Mouse (Mus musculus) v-Abl transformed pro-B cells (cell line): ENCODE results near the gene Bahcc1.

Experiments
- in situ Hi-C, 2 experiments: fragments of 400-800 bp; cut with MboI; formaldehyde crosslinking; loops; one replicate each; pipeline ENCODE4 v1.15.1; 2025; ENCODE audit not compliant: unreplicated experiment in 2 of 2

Gene Bahcc1

GRCm38 (mm10) chr11:120308441-120309320 lies 75.9 kb downstream of the Bahcc1 start:
- in situ Hi-C loops: loop anchor here (5.0 to 10.0 kb wide), 3 partner anchors 196 to 294 kb away; no protein-coding TSS in a partner anchor

- in situ Hi-C loops: no loop called here
These were observed 78.1 kb downstream of the Bahcc1 start for GRCm38 (mm10) chr11:120310813-120311312.

DNA sequence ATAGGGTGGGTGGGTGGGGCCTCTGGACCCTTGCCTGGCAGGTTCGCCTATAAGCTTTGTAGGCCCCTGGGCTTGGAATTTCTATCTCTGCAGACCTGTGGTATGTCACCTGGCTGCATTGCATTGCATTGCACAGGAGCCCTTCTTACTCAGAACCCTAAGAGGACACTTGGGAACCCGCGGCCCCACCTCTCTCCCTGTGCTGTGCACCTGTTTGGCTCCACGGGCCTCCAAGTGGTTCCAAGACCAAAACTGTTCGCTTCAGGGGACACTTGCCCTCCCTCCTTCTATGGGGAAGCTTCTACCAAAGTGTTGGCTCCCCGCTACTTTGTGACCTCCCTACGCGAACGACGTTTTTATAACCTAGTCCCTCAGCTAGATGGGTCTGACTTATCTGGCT lies 78.8 kb downstream of the Bahcc1 start:
- in situ Hi-C loops: no loop called here

- in situ Hi-C loops: no loop called here
These were observed 79.3 kb downstream of the Bahcc1 start for GRCm38 (mm10) chr11:120312069-120312468.

- in situ Hi-C loops: no loop called here
These were observed 81.3 kb downstream of the Bahcc1 start for GRCm38 (mm10) chr11:120313906-120314685.

- in situ Hi-C loops: no loop called here
These were observed 82.1 kb downstream of the Bahcc1 start for GRCm38 (mm10) chr11:120314721-120315415.

DNA sequence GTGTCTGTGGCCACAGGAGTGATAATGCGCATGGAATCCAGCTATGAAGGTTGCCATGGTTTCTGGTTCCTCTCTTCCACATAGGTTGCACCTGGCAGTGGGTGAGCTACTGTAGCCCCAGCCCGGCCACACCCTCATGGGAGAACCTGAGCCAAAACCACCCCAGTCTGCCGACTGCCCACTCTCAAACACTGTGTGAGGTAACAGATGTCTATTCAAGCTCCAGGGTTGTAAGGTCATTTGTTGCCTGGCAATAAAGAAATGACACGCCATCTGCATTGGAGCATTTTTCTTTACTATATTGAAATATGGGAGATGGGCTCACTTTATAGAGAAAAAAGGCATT lies 82.6 kb downstream of the Bahcc1 start:
- in situ Hi-C loops: no loop called here

DNA sequence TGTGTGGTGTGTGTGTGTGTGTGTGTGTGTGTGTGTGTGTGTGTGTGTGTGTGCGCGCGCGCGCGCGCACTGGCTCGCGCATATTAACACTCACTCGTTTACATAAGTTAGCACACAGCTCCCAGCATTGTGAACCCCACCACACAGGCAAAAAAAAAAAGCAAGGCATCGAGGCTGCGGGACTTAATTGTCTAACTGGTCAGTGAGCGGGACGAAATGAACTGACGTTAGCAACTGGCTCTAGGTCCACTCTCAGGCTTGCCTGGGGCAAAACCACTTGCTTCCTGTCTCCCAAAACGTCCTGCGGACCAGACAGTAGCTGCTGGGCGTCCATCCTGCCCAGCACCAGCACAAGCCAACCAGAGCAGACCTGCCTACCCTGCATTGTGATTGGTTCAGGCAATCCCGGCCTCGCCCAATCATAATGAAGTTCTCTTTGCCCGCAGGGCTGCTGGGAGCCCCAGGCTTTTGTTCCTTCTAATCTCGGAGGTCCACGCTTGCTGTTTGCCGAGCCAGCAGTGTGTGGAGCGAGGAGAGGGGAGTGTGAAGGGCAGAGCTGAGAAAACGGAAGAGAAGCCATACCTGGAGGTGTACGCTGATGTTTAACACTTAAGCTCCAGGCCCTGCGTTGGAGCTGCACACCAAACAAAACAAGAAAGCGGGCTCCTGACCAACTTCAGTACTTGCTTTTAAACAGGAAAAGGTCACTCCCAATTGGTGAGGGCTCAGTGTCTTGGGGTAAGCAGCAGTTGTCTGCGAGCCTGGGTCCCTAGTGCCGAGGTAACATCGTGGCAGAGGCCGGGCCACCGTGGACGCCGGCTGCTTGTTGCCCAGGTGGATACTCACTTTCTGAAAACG lies 83.3 kb downstream of the Bahcc1 start:
- in situ Hi-C loops: no loop called here

- in situ Hi-C loops: no loop called here
These were observed 84.0 kb downstream of the Bahcc1 start for GRCm38 (mm10) chr11:120316690-120317254.

- in situ Hi-C loops: no loop called here
These were observed 84.7 kb downstream of the Bahcc1 start for GRCm38 (mm10) chr11:120317456-120317855.

GRCm38 (mm10) chr11:120319310-120319709 lies 86.6 kb downstream of the Bahcc1 start:
- in situ Hi-C loops: no loop called here

DNA sequence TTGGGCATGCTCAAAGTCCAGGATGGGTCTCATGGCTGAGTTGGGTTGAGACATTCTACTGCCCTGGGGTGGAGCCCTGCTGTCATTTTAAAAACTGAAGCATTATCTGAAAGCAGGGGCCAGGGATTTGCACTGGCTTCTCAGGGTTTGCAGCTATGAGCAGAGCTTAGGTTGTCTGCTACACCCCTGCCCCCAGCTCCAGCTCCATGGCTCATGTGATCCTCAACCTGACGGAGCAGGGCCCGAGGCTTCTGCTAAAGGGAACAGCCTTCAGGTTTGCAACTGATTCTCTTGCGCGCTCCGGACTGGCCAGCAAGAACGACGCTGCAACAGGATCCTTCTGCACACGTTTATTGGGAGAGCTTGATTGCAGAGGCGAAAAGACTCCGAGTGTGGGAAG lies 87.4 kb downstream of the Bahcc1 start:
- in situ Hi-C loops: no loop called here

- in situ Hi-C loops: no loop called here
These were observed 102.8 kb downstream of the Bahcc1 start for GRCm38 (mm10) chr11:120335431-120336021.

DNA sequence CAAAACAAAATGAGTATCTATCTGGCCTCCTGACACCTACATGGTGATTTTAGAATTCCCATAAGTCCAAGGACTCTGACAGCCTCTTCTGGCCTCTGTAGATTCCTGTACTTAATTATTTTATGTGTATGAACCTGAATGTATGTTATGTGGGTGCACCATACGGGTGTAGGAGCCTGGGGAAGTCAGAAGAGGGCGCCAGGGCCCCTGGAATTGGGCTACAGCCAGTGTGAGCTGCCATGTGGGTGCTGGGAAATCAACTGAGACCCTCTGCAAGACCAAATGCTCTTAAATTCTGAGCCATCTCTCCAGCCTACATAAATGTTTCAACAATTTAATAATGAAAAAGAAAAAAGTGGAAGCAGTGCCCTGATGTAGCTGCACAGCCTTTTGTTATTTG lies 104.7 kb downstream of the Bahcc1 start:
- in situ Hi-C loops: no loop called here

DNA sequence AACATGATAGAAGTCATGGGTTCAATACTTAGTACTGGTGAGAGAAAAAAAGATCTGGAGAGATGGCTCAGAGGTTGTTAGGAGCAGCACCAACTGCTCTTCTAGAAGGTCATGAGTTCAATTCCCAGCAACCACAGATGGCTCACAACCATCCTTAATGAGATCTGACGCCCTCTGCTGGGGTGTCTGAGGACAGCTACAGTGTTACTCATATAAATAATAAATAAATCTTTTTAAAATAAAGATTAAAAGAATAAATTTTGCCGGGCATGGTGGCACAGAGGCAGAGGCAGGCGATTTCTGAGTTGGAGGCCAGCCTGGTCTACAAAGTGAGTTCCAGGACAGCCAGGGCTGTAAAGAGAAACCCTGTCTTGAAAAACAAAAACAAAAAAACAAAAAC lies 106.0 kb downstream of the Bahcc1 start:
- in situ Hi-C loops: no loop called here

GRCm38 (mm10) chr11:120339978-120340513 lies 107.3 kb downstream of the Bahcc1 start:
- in situ Hi-C loops: no loop called here

- in situ Hi-C loops: no loop called here
These were observed 108.9 kb downstream of the Bahcc1 start for GRCm38 (mm10) chr11:120341661-120342060.
